Mouse (Mus musculus): ENCODE measurements around the gene Rps7.
A peak's percentile ranks its signal among the peaks of the same experiment; 100 is the strongest.

The Rps7 gene

DNA sequence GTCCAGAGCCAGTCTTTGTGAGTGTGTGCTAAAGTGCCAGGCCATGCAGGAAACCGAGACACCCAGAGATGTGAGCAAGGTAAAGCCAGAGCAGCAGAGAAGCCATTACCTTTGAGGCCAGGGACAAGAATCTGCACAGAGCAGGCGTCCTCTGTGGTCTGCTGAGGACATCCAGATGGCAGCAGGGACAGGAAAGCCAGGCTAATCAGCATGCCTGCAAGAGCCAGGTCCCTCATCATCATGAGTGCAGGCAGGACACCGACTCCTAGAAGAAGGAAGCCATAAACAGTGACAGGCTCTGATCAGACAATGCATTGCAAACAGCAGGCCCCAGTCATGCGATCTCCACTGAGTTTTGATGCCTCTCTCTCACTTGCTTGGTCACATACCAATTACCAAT is 18.5 kb downstream of the Rps7 start:
- no peak for DNase-seq (ENCODE audit: low spot score in 2 of 2)

DNA sequence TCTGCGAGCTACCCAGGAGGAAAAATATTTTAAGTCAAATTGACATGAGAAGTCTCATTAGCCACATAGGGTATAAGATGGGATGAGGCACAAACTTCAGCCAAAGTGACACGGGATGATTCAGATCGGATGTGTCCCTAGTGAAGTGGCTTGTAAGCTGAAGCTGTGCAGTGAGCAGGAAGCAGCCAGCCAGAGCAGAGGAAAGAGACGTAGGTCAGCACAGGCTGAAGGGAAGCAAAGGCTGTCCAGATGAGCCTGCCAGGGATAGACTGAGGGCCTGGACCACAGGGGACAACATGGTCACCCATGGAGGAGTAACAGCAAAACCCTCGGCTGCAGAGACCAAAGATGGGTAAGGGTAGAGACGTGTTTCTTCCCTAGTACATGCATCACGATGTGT is 21.4 kb downstream of the Rps7 start:
- peak in 1 of 2 experiments; percentile 14 for DNase-seq (ENCODE audit: low spot score in 2 of 2)

DNA sequence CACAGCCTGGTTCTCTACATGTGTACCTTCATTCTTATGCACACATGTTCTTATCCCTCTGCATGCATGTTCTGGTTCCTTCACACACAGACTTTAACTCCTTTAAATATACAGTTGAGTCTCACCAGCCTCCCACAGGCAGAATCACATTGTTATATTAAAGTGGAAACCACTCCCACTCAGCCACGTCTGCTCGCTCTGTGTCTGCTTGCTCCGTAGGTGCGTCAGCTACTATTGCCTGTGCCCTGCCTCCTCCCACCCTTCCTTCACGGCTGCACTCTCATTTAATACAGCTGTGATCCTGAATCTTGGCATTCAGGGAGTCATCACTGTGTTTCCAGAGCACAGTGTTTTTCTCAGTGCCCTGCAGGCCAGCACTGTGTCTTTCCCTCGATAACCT is 23.4 kb downstream of the Rps7 start:
- no peak for DNase-seq (ENCODE audit: low spot score in 2 of 2)

- no peak for DNase-seq (ENCODE audit: low spot score in 2 of 2)
Observed at GRCm38 (mm10) chr12:28607546-28608305, 28.0 kb downstream of the Rps7 start.

- DNase-seq (ENCODE audit: low spot score in 2 of 2), result no peak
Observed at GRCm38 (mm10) chr12:28603494-28603893, 32.3 kb downstream of the Rps7 start.

GRCm38 (mm10) chr12:28602259-28602658 is 33.5 kb downstream of the Rps7 start:
- DNase-seq (ENCODE audit: low spot score in 2 of 2), result peak; percentile 51 to 60

GRCm38 (mm10) chr12:28598526-28598991 is 37.2 kb downstream of the Rps7 start:
- DNase-seq (ENCODE audit: low spot score in 2 of 2), result no peak

- no peak for DNase-seq (ENCODE audit: low spot score in 2 of 2)
Observed at GRCm38 (mm10) chr12:28598110-28598509, 37.6 kb downstream of the Rps7 start.

GRCm38 (mm10) chr12:28597699-28598098 is 38.1 kb downstream of the Rps7 start:
- no peak for DNase-seq (ENCODE audit: low spot score in 2 of 2)

GRCm38 (mm10) chr12:28596851-28597250 is 38.9 kb downstream of the Rps7 start:
- DNase-seq (ENCODE audit: low spot score in 2 of 2), result no peak

DNA sequence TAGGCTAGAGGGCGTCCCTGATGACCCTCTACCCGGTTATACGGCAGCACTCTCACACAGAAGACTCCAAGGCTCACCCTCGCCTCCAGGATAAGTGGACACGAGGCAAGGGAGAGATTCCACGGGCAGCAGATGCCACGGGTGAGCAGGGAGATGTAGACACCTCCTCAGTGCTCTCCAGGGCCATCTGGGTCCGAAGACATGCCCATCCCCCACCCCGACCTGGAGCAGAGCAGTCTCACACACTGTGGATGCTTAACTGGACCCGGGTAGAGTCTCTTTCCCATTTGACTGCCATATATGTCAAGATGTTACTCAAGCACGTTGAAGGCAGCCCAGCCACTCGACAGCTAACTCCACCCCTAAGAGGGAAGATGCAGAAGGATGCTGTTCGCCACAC is 45.3 kb downstream of the Rps7 start:
- no peak for DNase-seq (ENCODE audit: low spot score in 2 of 2)

- DNase-seq (ENCODE audit: low spot score in 2 of 2), result peak; percentile 78 to 82
Observed at GRCm38 (mm10) chr12:28589090-28589868, 46.5 kb downstream of the Rps7 start.

DNA sequence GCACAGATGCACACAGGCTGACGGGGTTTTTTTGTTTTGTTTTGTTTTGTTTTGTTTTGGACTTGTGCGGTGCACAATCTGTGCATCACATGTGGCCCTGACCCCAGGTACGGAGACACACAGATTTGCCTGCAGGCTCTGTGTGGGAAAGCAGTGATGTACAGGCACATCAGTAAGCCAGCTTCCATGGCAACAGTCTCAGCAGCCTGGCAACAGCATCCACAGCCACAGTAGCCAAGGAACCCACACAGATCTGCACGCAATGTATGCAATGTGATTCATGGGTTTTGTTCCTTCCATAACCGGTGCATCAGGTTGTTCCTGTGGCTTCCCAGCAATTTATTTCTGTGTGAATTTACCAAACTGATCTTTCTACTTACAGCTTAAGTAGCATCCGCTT is 47.8 kb downstream of the Rps7 start:
- DNase-seq (ENCODE audit: low spot score in 2 of 2), result no peak

DNA sequence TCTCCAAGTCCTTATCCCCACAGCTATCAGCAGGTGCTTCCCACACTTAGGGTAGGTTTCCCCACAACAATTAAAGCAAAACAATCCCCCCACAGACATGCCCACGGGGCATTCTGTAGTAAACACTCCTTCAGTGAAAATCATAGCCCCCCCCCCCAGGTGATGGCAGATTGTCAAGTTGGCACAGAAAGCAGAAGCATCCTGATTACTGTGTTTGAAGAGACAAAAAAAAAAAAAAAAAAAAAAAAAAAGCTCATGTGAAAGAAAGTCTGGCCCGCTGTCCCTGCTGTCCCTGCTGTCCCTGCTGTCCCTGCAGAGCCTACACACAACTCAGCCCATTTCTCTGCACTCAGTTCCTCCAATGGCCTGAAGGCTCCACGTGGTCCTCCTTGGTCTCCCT is 51.7 kb downstream of the Rps7 start:
- DNase-seq (ENCODE audit: low spot score in 2 of 2), result no peak

- DNase-seq (ENCODE audit: low spot score in 2 of 2), result no peak
Observed at GRCm38 (mm10) chr12:28582423-28582822, 53.3 kb downstream of the Rps7 start, which contains the start of gene Allc. Gene Allc, minus strand, starts transcription at chr12:28582523.

Data from heart, adult 9 months (tissue).